Mouse (Mus musculus): Measurements from ENCODE around the gene Large2. TPM values are rescaled to one million over a fixed set of nuclear protein-coding genes. Genes with fewer than 3 reads are reported as not detected.

The Large2 gene
- polyA plus RNA-seq, 1 experiment from 2014 or later = 3.0 TPM

DNA sequence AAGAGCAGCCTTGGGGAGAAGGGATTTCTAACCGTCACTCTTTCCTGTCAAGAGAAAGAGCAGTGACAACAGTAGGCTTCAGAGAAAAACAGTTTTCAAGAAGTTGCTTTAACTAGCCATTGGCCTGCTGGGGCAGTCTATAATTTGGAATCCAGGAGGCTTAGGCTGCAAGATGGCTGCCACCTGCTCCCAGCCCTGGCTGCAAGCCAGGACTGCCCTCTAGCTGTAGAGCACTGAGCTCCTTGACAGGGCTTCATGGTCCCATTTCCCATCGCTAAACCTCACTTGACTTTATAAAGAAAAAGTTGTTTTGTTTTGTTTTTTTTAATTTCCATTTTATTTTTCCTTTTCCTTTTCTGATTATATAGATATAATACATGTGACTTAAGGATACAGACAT, 43.3 kb downstream of the Large2 start:
- Histone ChIP-seq H3K27ac (ENCODE audit: low read depth, low read length) (no peak overlapping the region), H3K4me1 (ENCODE audit: control insufficient read depth, insufficient read depth, low read length) (no peaks in the 10 kb centered on the region), H3K9me3 (ENCODE audit: control insufficient read depth, low read length) (no peaks in the 10 kb centered on the region), H3K36me3 (ENCODE audit: control insufficient read depth, insufficient read depth, low read length) (peaks cover 4% of the 10 kb centered on the region), H3K9ac (ENCODE audit: low read length) (no peak overlapping the region), H3K27me3 (ENCODE audit: control insufficient read depth, insufficient read depth, low read length) (no peaks in the 10 kb centered on the region), H3K4me3 (ENCODE audit: low read depth, low read length) (no peak overlapping the region), H3K4me2 (ENCODE audit: low read depth) (no peak overlapping the region)
- 87% methylated on average over 2 of the region's 2 CpGs for WGBS
- peak; percentile 16 for DNase-seq (ENCODE audit: low spot score)
- ATAC-seq (ENCODE audit: insufficient read depth, low FRiP score, low TSS enrichment) = no peak

DNA sequence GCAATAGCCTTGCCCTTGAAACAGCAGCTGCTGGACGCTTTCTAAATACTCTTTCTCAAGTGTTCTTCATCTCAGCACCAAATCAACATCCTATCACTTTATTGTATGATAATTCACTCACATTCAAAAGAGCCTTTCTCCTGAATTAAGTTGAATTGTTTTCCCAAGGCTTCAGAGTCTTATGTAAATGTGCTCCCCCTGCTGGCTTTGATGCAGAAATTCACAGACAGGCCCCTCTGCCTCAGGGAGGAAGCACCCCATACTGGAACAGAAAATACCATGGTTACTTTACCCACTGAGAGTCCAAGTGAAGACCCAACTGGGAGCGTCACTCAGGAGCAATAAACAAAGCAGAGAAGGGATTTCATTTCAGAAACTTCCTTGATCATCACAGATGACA, 43.8 kb downstream of the Large2 start:
- H3K4me1 ChIP-seq (ENCODE audit: control insufficient read depth, insufficient read depth, low read length) = no peaks in the 10 kb centered on the region
- no peaks in the 10 kb centered on the region for H3K27me3 ChIP-seq (ENCODE audit: control insufficient read depth, insufficient read depth, low read length)
- 39% methylated on average over 2 of the region's 2 CpGs for WGBS
- no peak overlapping the region for H3K9ac ChIP-seq (ENCODE audit: low read length)
- H3K27ac ChIP-seq (ENCODE audit: low read depth, low read length) = no peak overlapping the region
- peak; percentile 17 for DNase-seq (ENCODE audit: low spot score)
- H3K36me3 ChIP-seq (ENCODE audit: control insufficient read depth, insufficient read depth, low read length) = peaks cover 4% of the 10 kb centered on the region
- H3K4me3 ChIP-seq (ENCODE audit: low read depth, low read length) = no peak overlapping the region
- no peak for ATAC-seq (ENCODE audit: insufficient read depth, low FRiP score, low TSS enrichment)
- no peak overlapping the region for H3K4me2 ChIP-seq (ENCODE audit: low read depth)
- no peaks in the 10 kb centered on the region for H3K9me3 ChIP-seq (ENCODE audit: control insufficient read depth, low read length)

DNA sequence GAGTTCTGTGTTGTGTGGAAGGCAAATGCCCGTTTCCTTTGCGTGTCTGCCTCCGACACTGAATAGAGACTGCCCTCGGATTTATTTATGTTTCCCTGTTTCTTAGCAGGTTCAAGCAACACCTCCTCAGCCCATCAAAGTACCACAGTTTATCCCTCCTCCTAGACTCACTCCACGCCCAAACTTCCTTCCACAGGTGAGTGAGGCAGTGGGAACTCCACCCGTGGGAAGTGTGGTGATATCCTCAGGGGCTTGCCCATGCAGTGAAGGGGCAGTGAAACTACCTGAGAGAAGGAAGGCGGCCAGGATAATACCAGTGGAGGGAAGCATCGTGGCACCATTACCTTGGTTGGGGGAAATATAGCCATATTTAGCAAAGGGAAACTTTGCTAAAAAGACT, 46.5 kb downstream of the Large2 start:
- no peak overlapping the region for H3K27ac ChIP-seq (ENCODE audit: low read depth, low read length)
- peaks cover 2% of the 10 kb centered on the region; the same call in 1 of the 2 replicates for H3K36me3 ChIP-seq (ENCODE audit: control insufficient read depth, insufficient read depth, low read length)
- 91% methylated on average over 8 of the region's 8 CpGs for WGBS
- H3K4me3 ChIP-seq (ENCODE audit: low read depth, low read length) = no peak overlapping the region
- no peaks in the 10 kb centered on the region for H3K4me1 ChIP-seq (ENCODE audit: control insufficient read depth, insufficient read depth, low read length)
- no peak overlapping the region for H3K4me2 ChIP-seq (ENCODE audit: low read depth)
- DNase-seq (ENCODE audit: low spot score) = no peak
- ATAC-seq (ENCODE audit: insufficient read depth, low FRiP score, low TSS enrichment) = no peak
- H3K9me3 ChIP-seq (ENCODE audit: control insufficient read depth, low read length) = no peaks in the 10 kb centered on the region
- H3K27me3 ChIP-seq (ENCODE audit: control insufficient read depth, insufficient read depth, low read length) = no peaks in the 10 kb centered on the region
- H3K9ac ChIP-seq (ENCODE audit: low read length) = no peak overlapping the region

DNA sequence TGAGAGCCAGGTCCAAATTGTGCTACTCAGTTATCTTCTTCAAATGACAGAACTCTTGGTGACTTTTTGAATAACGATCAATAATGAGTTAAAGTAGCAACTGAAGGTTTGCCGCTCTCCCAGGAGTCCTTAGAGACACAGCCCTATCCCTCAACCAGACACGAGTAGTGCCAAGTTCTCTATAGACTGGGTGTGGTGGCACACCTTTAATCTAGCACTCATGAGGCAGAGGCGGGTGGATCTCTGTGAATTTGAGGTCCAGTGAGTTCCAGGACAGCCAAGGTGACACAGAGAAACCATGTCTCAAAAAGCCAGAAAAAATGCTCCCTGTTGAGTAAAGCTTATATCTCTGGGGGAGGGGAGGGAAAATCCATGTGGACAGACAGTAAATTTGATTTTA, 47.1 kb downstream of the Large2 start:
- ATAC-seq (ENCODE audit: insufficient read depth, low FRiP score, low TSS enrichment) (no peak), DNase-seq (ENCODE audit: low spot score) (no peak)
- Histone ChIP-seq H3K27me3 (ENCODE audit: control insufficient read depth, insufficient read depth, low read length) (no peaks in the 10 kb centered on the region), H3K27ac (ENCODE audit: low read depth, low read length) (no peak overlapping the region), H3K4me3 (ENCODE audit: low read depth, low read length) (no peak overlapping the region), H3K4me2 (ENCODE audit: low read depth) (no peak overlapping the region), H3K4me1 (ENCODE audit: control insufficient read depth, insufficient read depth, low read length) (no peaks in the 10 kb centered on the region), H3K9me3 (ENCODE audit: control insufficient read depth, low read length) (no peaks in the 10 kb centered on the region), H3K36me3 (ENCODE audit: control insufficient read depth, insufficient read depth, low read length) (peaks cover 2% of the 10 kb centered on the region; the same call in 1 of the 2 replicates), H3K9ac (ENCODE audit: low read length) (no peak overlapping the region)
- 94% methylated on average over 4 of the region's 4 CpGs for WGBS

DNA sequence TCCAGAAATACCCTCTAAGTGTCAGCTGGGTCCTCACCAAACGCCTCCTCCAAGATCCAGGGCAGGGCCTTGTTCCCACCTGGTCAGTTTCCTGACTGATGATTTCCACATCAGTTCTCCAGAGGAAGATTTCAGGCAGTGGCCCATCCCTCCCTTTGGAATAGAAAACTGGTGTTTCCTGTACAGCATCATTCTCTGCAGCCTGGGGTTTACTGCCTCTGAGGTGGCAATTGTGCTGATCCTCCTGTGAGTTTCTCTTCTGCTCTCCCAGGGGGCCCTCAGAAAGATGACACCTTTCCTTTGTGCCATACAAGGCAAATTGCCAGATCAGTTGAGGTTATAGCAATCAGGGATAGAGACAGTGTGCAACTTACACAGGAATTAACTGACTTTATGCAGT, 48.4 kb downstream of the Large2 start:
- H3K4me2 ChIP-seq (ENCODE audit: low read depth) = no peak overlapping the region
- 55% methylated on average over 1 of the region's 1 CpGs for WGBS
- no peak for DNase-seq (ENCODE audit: low spot score)
- no peak for ATAC-seq (ENCODE audit: insufficient read depth, low FRiP score, low TSS enrichment)
- no peak overlapping the region for H3K27ac ChIP-seq (ENCODE audit: low read depth, low read length)
- H3K9ac ChIP-seq (ENCODE audit: low read length) = no peak overlapping the region
- no peak overlapping the region for H3K4me3 ChIP-seq (ENCODE audit: low read depth, low read length)
- peaks cover 5% of the 10 kb centered on the region; the same call in 1 of the 2 replicates for H3K36me3 ChIP-seq (ENCODE audit: control insufficient read depth, insufficient read depth, low read length)
- no peaks in the 10 kb centered on the region for H3K9me3 ChIP-seq (ENCODE audit: control insufficient read depth, low read length)
- H3K4me1 ChIP-seq (ENCODE audit: control insufficient read depth, insufficient read depth, low read length) = no peaks in the 10 kb centered on the region
- H3K27me3 ChIP-seq (ENCODE audit: control insufficient read depth, insufficient read depth, low read length) = no peaks in the 10 kb centered on the region

DNA sequence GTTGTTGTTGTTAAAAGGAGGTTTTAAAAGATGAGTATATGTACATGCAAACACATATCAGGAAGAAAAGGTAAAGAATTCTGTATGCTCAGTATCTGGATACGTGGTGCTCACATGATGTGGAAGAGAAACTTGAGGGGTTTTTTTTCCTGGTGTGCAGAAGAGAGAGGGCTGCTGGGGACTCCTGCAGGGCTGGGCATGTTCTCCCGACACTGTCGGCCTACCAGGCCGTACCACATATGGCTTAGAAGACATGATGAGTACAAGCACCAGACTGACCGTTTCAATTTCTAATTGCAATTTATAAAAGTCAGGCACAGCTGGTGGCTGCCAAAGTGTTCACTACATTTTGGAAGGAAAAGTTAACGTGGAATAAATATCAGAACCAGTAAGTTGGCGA, 49.0 kb downstream of the Large2 start:
- H3K27me3 ChIP-seq (ENCODE audit: control insufficient read depth, insufficient read depth, low read length) = no peaks in the 10 kb centered on the region
- DNase-seq (ENCODE audit: low spot score) = no peak
- H3K4me2 ChIP-seq (ENCODE audit: low read depth) = no peak overlapping the region
- no peak overlapping the region for H3K9ac ChIP-seq (ENCODE audit: low read length)
- no peak overlapping the region for H3K27ac ChIP-seq (ENCODE audit: low read depth, low read length)
- no peaks in the 10 kb centered on the region for H3K4me1 ChIP-seq (ENCODE audit: control insufficient read depth, insufficient read depth, low read length)
- H3K36me3 ChIP-seq (ENCODE audit: control insufficient read depth, insufficient read depth, low read length) = peaks cover 5% of the 10 kb centered on the region; the same call in 1 of the 2 replicates
- 81% methylated on average over 7 of the region's 7 CpGs for WGBS
- no peaks in the 10 kb centered on the region for H3K9me3 ChIP-seq (ENCODE audit: control insufficient read depth, low read length)
- no peak overlapping the region for H3K4me3 ChIP-seq (ENCODE audit: low read depth, low read length)
- ATAC-seq (ENCODE audit: insufficient read depth, low FRiP score, low TSS enrichment) = no peak

DNA sequence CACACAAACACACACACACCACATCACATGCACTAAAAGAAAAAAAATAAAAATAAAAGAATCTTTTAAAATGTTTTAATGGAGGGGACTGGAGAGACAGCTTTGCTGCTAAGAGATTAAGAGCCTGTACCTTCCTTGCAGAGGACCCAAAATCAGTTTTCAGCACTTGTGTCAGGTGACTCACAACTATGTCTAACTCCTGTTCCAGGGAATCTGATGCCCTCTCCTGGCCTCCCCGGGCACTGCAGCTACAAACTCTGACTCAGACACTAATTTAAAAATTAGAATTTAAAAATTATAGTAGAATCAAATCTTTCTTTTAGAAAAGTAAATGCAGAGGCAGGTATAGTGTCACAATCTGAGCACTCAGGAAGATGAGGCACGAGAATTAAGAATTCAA, 52.0 kb downstream of the Large2 start:
- no peaks in the 10 kb centered on the region for H3K4me1 ChIP-seq (ENCODE audit: control insufficient read depth, insufficient read depth, low read length)
- no peak overlapping the region for H3K27ac ChIP-seq (ENCODE audit: low read depth, low read length)
- no peak overlapping the region for H3K4me2 ChIP-seq (ENCODE audit: low read depth)
- H3K9ac ChIP-seq (ENCODE audit: low read length) = no peak overlapping the region
- no peaks in the 10 kb centered on the region for H3K27me3 ChIP-seq (ENCODE audit: control insufficient read depth, insufficient read depth, low read length)
- no peak overlapping the region for H3K4me3 ChIP-seq (ENCODE audit: low read depth, low read length)
- ATAC-seq (ENCODE audit: insufficient read depth, low FRiP score, low TSS enrichment) (no peak), DNase-seq (ENCODE audit: low spot score) (no peak)
- WGBS = 82% methylated on average over 2 of the region's 2 CpGs
- peaks cover 3% of the 10 kb centered on the region; the same call in 1 of the 2 replicates for H3K36me3 ChIP-seq (ENCODE audit: control insufficient read depth, insufficient read depth, low read length)
- H3K9me3 ChIP-seq (ENCODE audit: control insufficient read depth, low read length) = no peaks in the 10 kb centered on the region

DNA sequence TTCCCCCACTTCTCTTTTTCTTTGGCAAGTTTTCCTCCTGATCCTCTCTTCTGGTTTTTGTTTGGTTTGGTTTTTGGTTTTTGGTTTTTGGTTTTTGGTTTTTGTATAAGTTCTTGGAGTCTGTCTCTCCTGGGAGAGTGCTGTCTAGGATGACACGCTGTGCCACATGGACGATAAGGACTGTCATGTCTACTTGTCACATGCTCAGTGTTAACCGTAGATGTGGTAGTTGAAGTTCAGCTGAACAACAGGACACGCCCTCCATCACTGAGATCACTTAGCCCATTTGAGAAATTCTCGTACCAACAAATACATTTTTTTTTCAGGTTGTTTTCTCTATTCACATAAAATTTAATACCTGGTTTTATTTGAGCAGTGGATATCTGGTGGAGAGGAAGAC, 57.4 kb downstream of the Large2 start:
- peaks cover 3% of the 10 kb centered on the region; the same call in 1 of the 2 replicates for H3K36me3 ChIP-seq (ENCODE audit: control insufficient read depth, insufficient read depth, low read length)
- no peaks in the 10 kb centered on the region for H3K9me3 ChIP-seq (ENCODE audit: control insufficient read depth, low read length)
- H3K4me3 ChIP-seq (ENCODE audit: low read depth, low read length) = no peak overlapping the region
- ATAC-seq (ENCODE audit: insufficient read depth, low FRiP score, low TSS enrichment) (no peak), DNase-seq (ENCODE audit: low spot score) (no peak)
- no peaks in the 10 kb centered on the region for H3K4me1 ChIP-seq (ENCODE audit: control insufficient read depth, insufficient read depth, low read length)
- H3K9ac ChIP-seq (ENCODE audit: low read length) = no peak overlapping the region
- no peak overlapping the region for H3K27ac ChIP-seq (ENCODE audit: low read depth, low read length)
- H3K27me3 ChIP-seq (ENCODE audit: control insufficient read depth, insufficient read depth, low read length) = no peaks in the 10 kb centered on the region
- WGBS = 95% methylated on average over 5 of the region's 5 CpGs
- H3K4me2 ChIP-seq (ENCODE audit: low read depth) = no peak overlapping the region

DNA sequence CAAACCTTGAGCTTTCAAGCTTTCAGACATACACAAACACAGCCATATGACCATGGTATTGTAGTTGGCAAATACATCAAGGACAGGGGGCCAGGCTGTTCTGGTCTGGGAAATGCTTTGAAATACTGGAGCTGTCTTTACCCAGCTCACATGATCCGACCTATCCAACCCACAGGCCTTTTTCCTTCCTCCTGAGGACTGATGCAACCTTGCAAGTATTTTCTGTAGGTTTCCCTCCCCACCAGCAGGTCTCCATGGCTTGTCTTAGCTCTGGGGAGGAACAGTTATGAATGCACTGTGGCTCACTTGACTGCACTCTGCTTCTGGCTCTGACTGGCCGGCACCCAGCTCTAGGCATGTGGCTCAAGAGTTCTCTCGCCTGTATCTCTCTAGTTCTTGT, 58.0 kb downstream of the Large2 start:
- H3K27ac ChIP-seq (ENCODE audit: low read depth, low read length) = no peak overlapping the region
- H3K4me1 ChIP-seq (ENCODE audit: control insufficient read depth, insufficient read depth, low read length) = no peaks in the 10 kb centered on the region
- no peaks in the 10 kb centered on the region for H3K36me3 ChIP-seq (ENCODE audit: control insufficient read depth, insufficient read depth, low read length)
- H3K27me3 ChIP-seq (ENCODE audit: control insufficient read depth, insufficient read depth, low read length) = no peaks in the 10 kb centered on the region
- ATAC-seq (ENCODE audit: insufficient read depth, low FRiP score, low TSS enrichment) = no peak
- no peak overlapping the region for H3K9ac ChIP-seq (ENCODE audit: low read length)
- no peak for DNase-seq (ENCODE audit: low spot score)
- WGBS = 71% methylated on average over 3 of the region's 3 CpGs
- no peaks in the 10 kb centered on the region for H3K9me3 ChIP-seq (ENCODE audit: control insufficient read depth, low read length)
- H3K4me2 ChIP-seq (ENCODE audit: low read depth) = no peak overlapping the region
- no peak overlapping the region for H3K4me3 ChIP-seq (ENCODE audit: low read depth, low read length)
